Mouse (Mus musculus) limb, embryonic 15.5 days (tissue): Measurements from ENCODE around the gene Olfr11. TPM values are rescaled to one million over a fixed set of nuclear protein-coding genes. Genes with fewer than 3 reads are reported as not detected.

ENCODE experiments used
- ATAC-seq: fragments of 200-750 bp; cut with Nextera tagmentation; 2 replicates; pipeline ENCODE4 v1.8.0; 2017; ENCODE audit warnings: low read depth, moderate TSS enrichment; ENCODE audit not compliant: insufficient number of reproducible peaks, low FRiP score, low TSS enrichment
- H3K27ac ChIP-seq: fragments of 300-500 bp; sonication (generic); 2 replicates; pipeline ENCODE4 v1.5.1; 2015; ENCODE audit warnings: moderate library complexity, mild to moderate bottlenecking, inconsistent platforms
- H3K27me3 ChIP-seq: fragments of 300-500 bp; sonication (generic); 2 replicates; pipeline ENCODE4 v1.6.1; 2015; ENCODE audit warnings: inconsistent platforms
- H3K36me3 ChIP-seq: fragments of 300-500 bp; sonication (generic); 2 replicates; pipeline ENCODE4 v1.6.1; 2015; ENCODE audit warnings: inconsistent platforms
- H3K4me1 ChIP-seq: fragments of 300-500 bp; sonication (generic); 2 replicates; pipeline ENCODE4 v1.6.1; 2015; ENCODE audit warnings: inconsistent platforms
- H3K4me2 ChIP-seq: fragments of 300-500 bp; sonication (generic); 2 replicates; pipeline ENCODE4 v1.6.1; 2015; ENCODE audit warnings: mild to moderate bottlenecking, inconsistent platforms
- H3K4me3 ChIP-seq: fragments of 300-500 bp; sonication (generic); 2 replicates; pipeline ENCODE4 v1.5.1; 2015; ENCODE audit warnings: mild to moderate bottlenecking, inconsistent platforms
- H3K9ac ChIP-seq: fragments of 300-500 bp; sonication (generic); 2 replicates; pipeline ENCODE4 v1.6.1; 2015; ENCODE audit warnings: inconsistent platforms
- H3K9me3 ChIP-seq: fragments of 300-500 bp; sonication (generic); 2 replicates; pipeline ENCODE4 v1.6.1; 2016; ENCODE audit warnings: inconsistent platforms
- WGBS: fragments of 180-500 bp; shearing (Covaris S2); methylation state at CpG from one replicate; pipeline ENCODE4 v1.1.7; 2015; 5-methylcytosine and 5-hydroxymethylcytosine counted together
- polyA plus RNA-seq: library from polyadenylated mRNA; unstranded; fragments of >200 nt; fragmentation: Nextera tagmentation; extraction: Ambion mirVana; gene quantifications from 2 replicates; pipeline ENCODE4 v1.2.1, GENCODE M21; 2015

Olfr11 gene
- polyA plus RNA-seq = not detected in 2 replicates

GRCm38 (mm10) chr13:21642418-21642817 lies at the start of gene Olfr11:
Gene Olfr11, minus strand, starts transcription at chr13:21642518.
- no peaks in the 10 kb centered on the region for H3K9me3 ChIP-seq
- H3K36me3 ChIP-seq = no peaks in the 10 kb centered on the region
- 85% methylated on average over 2 of the region's 2 CpGs for WGBS
- H3K4me3 ChIP-seq = no peak within 1 kb of the TSS
- H3K4me2 ChIP-seq = no peak within 1 kb of the TSS
- H3K27ac ChIP-seq = no peak within 1 kb of the TSS
- H3K27me3 ChIP-seq = no peaks in the 10 kb centered on the region
- no peak within 1 kb of the TSS for H3K9ac ChIP-seq
- no peak for ATAC-seq
- H3K4me1 ChIP-seq = no peaks in the 10 kb centered on the region

- Histone ChIP-seq H3K9ac (no peak within 1 kb of the TSS), H3K36me3 (no peaks in the 10 kb centered on the region), H3K27ac (no peak within 1 kb of the TSS), H3K9me3 (no peaks in the 10 kb centered on the region), H3K4me2 (no peak within 1 kb of the TSS), H3K4me3 (no peak within 1 kb of the TSS), H3K4me1 (no peaks in the 10 kb centered on the region), H3K27me3 (no peaks in the 10 kb centered on the region)
- WGBS = 77% methylated on average over 2 of the region's 2 CpGs
- no peak for ATAC-seq
These were observed 35.0 kb upstream of the Olfr11 start, which contains the start of gene Olfr1360 for GRCm38 (mm10) chr13:21677305-21677704. Gene Olfr1360, minus strand, starts transcription at chr13:21677405.

- ATAC-seq = no peak
- 59% methylated on average over 2 of the region's 2 CpGs for WGBS
These were observed 21.0 kb upstream of the Olfr11 start, which contains the start of gene Olfr1361 for GRCm38 (mm10) chr13:21663286-21663685. Gene Olfr1361, minus strand, starts transcription at chr13:21663386.

DNA sequence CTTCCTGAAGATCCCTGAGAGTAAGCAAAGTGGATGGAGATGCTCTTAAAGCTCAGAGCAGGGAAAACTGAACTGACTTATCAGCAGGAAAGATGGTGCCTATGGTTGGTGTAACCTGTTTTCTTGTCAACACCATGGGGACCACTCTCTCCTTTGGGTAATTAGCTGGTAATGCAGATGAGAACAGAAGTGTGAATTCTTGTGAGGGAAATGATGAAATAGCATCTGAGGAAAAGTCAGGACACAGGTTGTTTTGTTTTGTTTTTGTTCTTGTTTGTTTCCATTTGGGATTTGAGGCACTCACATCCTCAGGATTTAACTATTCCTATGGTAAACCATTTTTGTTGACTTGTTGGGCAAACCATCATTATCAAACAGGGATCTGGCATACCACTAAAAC lies 28.4 kb downstream of the Olfr11 start, which contains the start of gene Olfr1362:
Gene Olfr1362, minus strand, starts transcription at position 101 of the 400 bp plus-strand sequence.
- no peak within 1 kb of the TSS for H3K4me3 ChIP-seq
- ATAC-seq = no peak
- H3K9ac ChIP-seq = no peak within 1 kb of the TSS
- no peak within 1 kb of the TSS for H3K4me2 ChIP-seq
- no peaks in the 10 kb centered on the region for H3K27me3 ChIP-seq
- H3K4me1 ChIP-seq = no peaks in the 10 kb centered on the region
- H3K27ac ChIP-seq = no peak within 1 kb of the TSS
- H3K36me3 ChIP-seq = no peaks in the 10 kb centered on the region
- no peaks in the 10 kb centered on the region for H3K9me3 ChIP-seq

More at GRCm38 (mm10) chr13:21663286-21663685, 21.0 kb upstream of the Olfr11 start, which contains the start of gene Olfr1361:
- H3K9me3 ChIP-seq = no peaks in the 10 kb centered on the region
- no peak within 1 kb of the TSS for H3K4me2 ChIP-seq
- no peak within 1 kb of the TSS for H3K27ac ChIP-seq
- H3K36me3 ChIP-seq = no peaks in the 10 kb centered on the region
- H3K4me1 ChIP-seq = no peaks in the 10 kb centered on the region
- H3K27me3 ChIP-seq = no peaks in the 10 kb centered on the region
- H3K4me3 ChIP-seq = no peak within 1 kb of the TSS
- no peak within 1 kb of the TSS for H3K9ac ChIP-seq

DNA sequence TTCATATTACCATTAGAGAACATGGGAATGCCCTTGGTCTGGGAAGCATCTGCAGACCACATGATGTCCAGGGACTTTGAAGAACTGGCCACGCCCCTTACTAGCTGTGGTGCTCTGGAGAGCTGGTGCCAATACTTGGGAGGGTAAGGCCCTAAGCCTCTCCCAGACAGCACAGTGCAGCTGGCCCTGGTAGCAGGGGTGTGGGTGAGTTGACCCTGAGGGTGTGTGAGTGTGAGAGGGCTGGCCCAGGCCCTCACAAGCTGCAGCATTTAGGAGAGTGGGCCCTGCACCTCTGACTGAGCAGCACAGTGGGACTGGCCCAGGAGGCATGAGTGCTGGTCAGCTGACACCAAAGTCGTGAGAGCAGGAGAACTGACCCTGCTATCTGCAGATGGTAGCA lies 50.7 kb downstream of the Olfr11 start:
- Histone ChIP-seq H3K4me2 (no peak overlapping the region), H3K9ac (no peak overlapping the region), H3K36me3 (no peaks in the 10 kb centered on the region), H3K27me3 (no peaks in the 10 kb centered on the region), H3K4me3 (no peak overlapping the region), H3K4me1 (no peaks in the 10 kb centered on the region), H3K27ac (no peak overlapping the region), H3K9me3 (no peaks in the 10 kb centered on the region)
- 47% methylated on average over 2 of the region's 2 CpGs for WGBS
- ATAC-seq = no peak

Other genes with a start within 250 kb of the Olfr11 start
- 84.1 and 85.7 TPM in 2 replicates for gene Zkscan3, start 239.8 kb downstream of the Olfr11 start, polyA plus RNA-seq
- 2.4 and 2.5 TPM in 2 replicates for gene Pgbd1, start 201.5 kb downstream of the Olfr11 start, polyA plus RNA-seq
- gene Zscan26, start 188.8 kb downstream of the Olfr11 start, polyA plus RNA-seq = 26.1 and 26.3 TPM in 2 replicates
- gene Nkapl, start 174.0 kb downstream of the Olfr11 start, polyA plus RNA-seq = 2.2 and 2.3 TPM in 2 replicates
- gene Zkscan4, start 163.6 kb downstream of the Olfr11 start, polyA plus RNA-seq = 3.4 and 4.1 TPM in 2 replicates
- not detected in 2 replicates for gene Gm10065, start 163.1 kb downstream of the Olfr11 start, polyA plus RNA-seq
- 0.19 and 0.41 TPM in 2 replicates for gene AK157302, start 147.3 kb downstream of the Olfr11 start, polyA plus RNA-seq
- gene Gm11273, start 141.1 kb downstream of the Olfr11 start, polyA plus RNA-seq = 5.2 and 7.3 TPM in 2 replicates
- gene Zkscan8, start 111.4 kb downstream of the Olfr11 start, polyA plus RNA-seq = 6.1 TPM in 2 replicates
- 0.17 and 0.18 TPM in 2 replicates for gene Olfr1366, start 99.7 kb downstream of the Olfr11 start, polyA plus RNA-seq
- not detected in 2 replicates for gene Olfr1535, start 82.6 kb downstream of the Olfr11 start, polyA plus RNA-seq
- gene Olfr1364, start 60.8 kb downstream of the Olfr11 start, polyA plus RNA-seq = not detected in 2 replicates
- not detected in 2 replicates for gene Olfr1362, start 28.5 kb downstream of the Olfr11 start, polyA plus RNA-seq
- not detected in 2 replicates for gene Olfr1361, start 20.9 kb upstream of the Olfr11 start, polyA plus RNA-seq
- gene Olfr1360, start 34.9 kb upstream of the Olfr11 start, polyA plus RNA-seq = not detected in 2 replicates
- not detected in 2 replicates for gene Olfr1359, start 55.6 kb upstream of the Olfr11 start, polyA plus RNA-seq
- 0.96 and 1.2 TPM in 2 replicates for gene Hist1h2bl, start 73.6 kb upstream of the Olfr11 start, polyA plus RNA-seq
- 17.1 and 23.9 TPM in 2 replicates for gene Hist1h2ai, start 73.9 kb upstream of the Olfr11 start, polyA plus RNA-seq
- 3.5 and 7.6 TPM in 2 replicates for gene Hist1h3h, start 75.1 kb upstream of the Olfr11 start, polyA plus RNA-seq
- 2.5 and 4.5 TPM in 2 replicates for gene Hist1h2bm, start 79.5 kb upstream of the Olfr11 start, polyA plus RNA-seq
- 1.1 and 1.2 TPM in 2 replicates for gene Hist1h4j, start 92.5 kb upstream of the Olfr11 start, polyA plus RNA-seq
- 4.1 TPM in 1 of 2 replicates, not detected in the other for gene Hist1h4k, start 108.0 kb upstream of the Olfr11 start, polyA plus RNA-seq
- gene Hist1h2ak, start 111.3 kb upstream of the Olfr11 start, polyA plus RNA-seq = 11.6 and 26.1 TPM in 2 replicates
- gene Hist1h2bn, start 111.6 kb upstream of the Olfr11 start, polyA plus RNA-seq = 4.2 TPM in 1 of 2 replicates, not detected in the other
- 21.1 and 23.5 TPM in 2 replicates for gene Hist1h1b, start 138.1 kb upstream of the Olfr11 start, polyA plus RNA-seq
- gene Hist1h3i, start 140.9 kb upstream of the Olfr11 start, polyA plus RNA-seq = 81.7 and 109 TPM in 2 replicates
- gene Hist1h2an, start 144.7 kb upstream of the Olfr11 start, polyA plus RNA-seq = 3.5 and 4.6 TPM in 2 replicates
- gene Hist1h2bp, start 144.9 kb upstream of the Olfr11 start, polyA plus RNA-seq = 1.00 TPM in 1 of 2 replicates, not detected in the other
- gene Hist1h2bq, start 167.7 kb upstream of the Olfr11 start, polyA plus RNA-seq = 11.7 and 18.0 TPM in 2 replicates
- gene Hist1h2ao, start 167.9 kb upstream of the Olfr11 start, polyA plus RNA-seq = 1.9 TPM in 1 of 2 replicates, not detected in the other
- not detected in 2 replicates for gene Hist1h4m, start 169.2 kb upstream of the Olfr11 start, polyA plus RNA-seq
- 9.4 and 12.8 TPM in 2 replicates for gene Hist1h4n, start 189.7 kb upstream of the Olfr11 start, polyA plus RNA-seq
- gene Hist1h2ap, start 191.0 kb upstream of the Olfr11 start, polyA plus RNA-seq = 2,482 and 2,904 TPM in 2 replicates
- 12.5 and 17.9 TPM in 2 replicates for gene Hist1h2br, start 191.2 kb upstream of the Olfr11 start, polyA plus RNA-seq